Mouse (Mus musculus) T-cell, adult 2 months (primary cell): ENCODE results near the gene Zfp987.

Source experiments
- DNase-seq: peaks from one replicate; pipeline ENCODE4 v3.0.0; 2022; ENCODE audit warnings: low spot score

Gene Zfp987

DNA sequence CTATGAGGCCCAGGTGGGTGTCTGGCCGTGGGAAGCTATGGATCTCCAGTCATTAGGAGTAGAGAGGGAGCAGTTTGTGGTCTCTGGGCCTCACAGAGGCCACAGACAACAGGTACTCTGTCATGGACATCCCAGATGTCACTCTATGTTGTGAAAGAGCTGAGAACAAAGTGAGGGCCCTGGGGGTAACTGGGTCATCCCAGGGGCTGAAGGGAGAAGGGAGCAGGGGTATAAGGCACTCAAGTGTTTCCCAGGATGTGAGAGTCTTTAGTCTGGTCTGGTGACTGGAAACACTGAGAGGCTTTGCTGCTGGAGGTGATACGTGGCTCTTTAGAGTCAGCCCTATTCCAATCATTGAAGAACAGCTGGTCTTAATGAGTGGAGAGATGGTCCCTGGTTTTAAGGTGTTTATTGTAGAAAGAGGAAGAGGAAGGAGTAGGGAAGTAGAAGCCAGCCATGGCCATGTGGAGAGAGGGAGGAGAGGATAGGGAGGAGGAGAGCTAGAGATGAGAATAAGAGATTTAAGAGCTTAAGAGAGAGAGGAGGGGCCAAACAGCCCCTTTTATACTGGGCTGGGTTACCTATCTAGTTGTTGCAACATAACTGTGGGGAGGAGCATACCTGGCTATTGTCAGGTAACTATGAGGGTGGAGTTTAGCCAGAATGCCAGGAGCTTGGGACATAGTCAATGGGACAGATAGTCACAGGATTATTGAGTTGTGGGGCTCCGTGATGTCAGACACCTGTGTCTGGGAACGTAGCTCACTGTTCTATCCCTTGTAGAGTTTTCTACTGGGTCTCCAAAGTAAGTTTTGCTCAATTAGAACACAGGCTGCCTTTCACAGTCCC is 76.5 kb downstream of the Zfp987 start:
- peak; percentile 17 for DNase-seq
